19 mouse cellular contexts compared by ENCODE assay signal in the genomic region with DNA sequence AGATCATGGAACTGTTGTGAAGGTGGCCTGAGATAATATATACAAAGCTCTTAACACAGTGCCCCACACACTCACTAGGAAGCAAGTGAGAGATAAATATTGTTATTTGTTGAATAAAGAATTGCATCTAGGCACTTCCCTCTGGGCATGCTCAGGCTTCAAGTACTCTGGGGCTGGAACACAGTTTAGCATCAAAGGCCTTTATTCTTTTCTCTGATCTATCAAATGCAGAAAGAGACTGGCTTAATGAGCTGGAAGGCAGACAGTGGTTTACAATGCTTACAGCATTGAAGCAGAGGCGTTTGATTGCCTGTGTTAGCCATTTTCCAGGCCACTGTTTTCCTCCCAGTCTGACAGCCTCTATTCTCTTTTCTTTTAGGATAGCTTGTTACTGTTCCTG. TPM values are rescaled to one million over a fixed set of nuclear protein-coding genes. Genes with fewer than 3 reads are reported as not detected.
DNase-seq lines count a peak whose midpoint lies in the region; ATAC-seq lines count a peak whose summit lies in the region.
"Had no signal": no experiment of that assay in that cellular context is flagged by ENCODE, and none has a peak within 500 bp of the region (broad histone marks: within the 10 kb centered on the region; RNA-seq: fewer than 3 reads in every experiment).

No protein-coding gene starts in this region.

- H3K9ac ChIP-seq in hindbrain, embryonic 13.5 days, result no peak overlapping the region
- no peak overlapping the region for H3K9ac ChIP-seq in hindbrain, embryonic 16.5 days (ENCODE audit: low read depth, low read length)
- no peak overlapping the region for H3K9ac ChIP-seq in forebrain, embryonic 13.5 days
- no peak overlapping the region for H3K9ac ChIP-seq in midbrain, embryonic 15.5 days
- no peak overlapping the region for H3K9ac ChIP-seq in kidney, embryonic 15.5 days
- H3K9ac ChIP-seq: embryonic facial prominence, embryonic 13.5 days had no signal

- H3K27me3 ChIP-seq in hindbrain, embryonic 13.5 days, result no peaks in the 10 kb centered on the region
- no peaks in the 10 kb centered on the region for H3K27me3 ChIP-seq in hindbrain, embryonic 16.5 days (replicated peaks; ENCODE audit: control insufficient read depth, insufficient read depth, low read length)
- H3K27me3 ChIP-seq in forebrain, embryonic 13.5 days, result peaks cover 21% of the 10 kb centered on the region
- H3K27me3 ChIP-seq in midbrain, embryonic 15.5 days (replicated peaks), result no peaks in the 10 kb centered on the region
- no peaks in the 10 kb centered on the region for H3K27me3 ChIP-seq in kidney, embryonic 15.5 days
- H3K27me3 ChIP-seq: CH12.LX; embryonic facial prominence, embryonic 13.5 days had no signal

- ATAC-seq in hindbrain, embryonic 13.5 days (ENCODE audit: low FRiP score), result no peak
- ATAC-seq in hindbrain, embryonic 16.5 days, result no peak
- ATAC-seq in forebrain, embryonic 13.5 days, result peak; percentile 41; the same call in 1 of the 2 replicates
- ATAC-seq in midbrain, embryonic 15.5 days (replicated peaks), result peak; percentile 27; the same call in 1 of the 2 replicates
- ATAC-seq in activated CD4-positive, CD25-positive, alpha-beta regulatory T cell, adult 4 months, result no peak
- no peak for ATAC-seq in kidney, embryonic 15.5 days (replicated peaks; ENCODE audit: low FRiP score)
- ATAC-seq: intestine, postnatal 0 days; lung, postnatal 0 days had no signal

- H3K9me3 ChIP-seq in hindbrain, embryonic 13.5 days, result no peaks in the 10 kb centered on the region
- H3K9me3 ChIP-seq in hindbrain, embryonic 16.5 days (ENCODE audit: control insufficient read depth, low read length), result no peaks in the 10 kb centered on the region
- no peaks in the 10 kb centered on the region for H3K9me3 ChIP-seq in forebrain, embryonic 13.5 days (replicated peaks)
- no peaks in the 10 kb centered on the region for H3K9me3 ChIP-seq in midbrain, embryonic 15.5 days
- no peaks in the 10 kb centered on the region for H3K9me3 ChIP-seq in kidney, embryonic 15.5 days (replicated peaks)
- H3K9me3 ChIP-seq: embryonic facial prominence, embryonic 13.5 days had no signal

- H3K4me1 ChIP-seq in hindbrain, embryonic 13.5 days (replicated peaks), result no peaks in the 10 kb centered on the region
- no peaks in the 10 kb centered on the region for H3K4me1 ChIP-seq in hindbrain, embryonic 16.5 days (ENCODE audit: control insufficient read depth, insufficient read depth, low read depth, low read length)
- H3K4me1 ChIP-seq in forebrain, embryonic 13.5 days, result peaks cover 14% of the 10 kb centered on the region; the same call in 1 of the 2 replicates
- no peaks in the 10 kb centered on the region for H3K4me1 ChIP-seq in midbrain, embryonic 15.5 days
- H3K4me1 ChIP-seq in kidney, embryonic 15.5 days, result no peaks in the 10 kb centered on the region
- H3K4me1 ChIP-seq: embryonic facial prominence, embryonic 13.5 days had no signal

- H3K36me3 ChIP-seq in hindbrain, embryonic 13.5 days, result no peaks in the 10 kb centered on the region
- H3K36me3 ChIP-seq in hindbrain, embryonic 16.5 days (ENCODE audit: control insufficient read depth, insufficient read depth, low read length), result no peaks in the 10 kb centered on the region
- no peaks in the 10 kb centered on the region for H3K36me3 ChIP-seq in forebrain, embryonic 13.5 days (ENCODE audit: poor library complexity, severe bottlenecking)
- no peaks in the 10 kb centered on the region for H3K36me3 ChIP-seq in midbrain, embryonic 15.5 days (replicated peaks)
- no peaks in the 10 kb centered on the region for H3K36me3 ChIP-seq in kidney, embryonic 15.5 days
- H3K36me3 ChIP-seq: embryonic facial prominence, embryonic 13.5 days had no signal

- WGBS in hindbrain, embryonic 13.5 days, result 4% methylated on average over 1 of the region's 1 CpGs
- WGBS in hindbrain, embryonic 16.5 days, result 20% methylated on average over 1 of the region's 1 CpGs
- 0% methylated on average over 1 of the region's 1 CpGs for WGBS in forebrain, embryonic 13.5 days
- 34% methylated on average over 1 of the region's 1 CpGs for WGBS in midbrain, embryonic 15.5 days
- 24% methylated on average over 1 of the region's 1 CpGs for WGBS in kidney, embryonic 15.5 days

- peak; percentile 77 for DNase-seq in Muller cell, postnatal 12 days (ENCODE audit: inconsistent ontology term)
- no peak for DNase-seq in right cerebral cortex, postnatal 10 days (ENCODE audit: low spot score in 2 of 2)
- DNase-seq: cerebellum, adult 8-10 months; gastrocnemius, postnatal 14 days; heart, adult 2 months; heart, postnatal 36 days; left cerebral cortex, postnatal 4 days; liver; right cerebral cortex, postnatal 4 days had no signal

- no peak overlapping the region for H3K4me3 ChIP-seq in hindbrain, embryonic 13.5 days
- H3K4me3 ChIP-seq in hindbrain, embryonic 16.5 days (ENCODE audit: low read length), result no peak overlapping the region
- no peak overlapping the region for H3K4me3 ChIP-seq in forebrain, embryonic 13.5 days
- H3K4me3 ChIP-seq in midbrain, embryonic 15.5 days, result no peak overlapping the region
- no peak overlapping the region for H3K4me3 ChIP-seq in kidney, embryonic 15.5 days (replicated peaks)
- H3K4me3 ChIP-seq: embryonic facial prominence, embryonic 13.5 days; heart, adult 2 months had no signal

- peak overlapping the region; percentile 49; the same call in 1 of the 2 replicates for H3K27ac ChIP-seq in hindbrain, embryonic 13.5 days
- no peak overlapping the region for H3K27ac ChIP-seq in hindbrain, embryonic 16.5 days (ENCODE audit: low read depth, low read length)
- peak overlapping the region; percentile 21; the same call in 1 of the 2 replicates for H3K27ac ChIP-seq in forebrain, embryonic 13.5 days
- peak overlapping the region; percentile 0; the same call in 1 of the 2 replicates for H3K27ac ChIP-seq in midbrain, embryonic 15.5 days
- H3K27ac ChIP-seq in kidney, embryonic 15.5 days, result no peak overlapping the region
- H3K27ac ChIP-seq: embryonic facial prominence, embryonic 13.5 days; heart, adult 2 months had no signal

- H3K4me2 ChIP-seq in hindbrain, embryonic 13.5 days, result no peak overlapping the region
- no peak overlapping the region for H3K4me2 ChIP-seq in hindbrain, embryonic 16.5 days (ENCODE audit: low read length)
- no peak overlapping the region for H3K4me2 ChIP-seq in forebrain, embryonic 13.5 days
- H3K4me2 ChIP-seq in midbrain, embryonic 15.5 days, result no peak overlapping the region
- no peak overlapping the region for H3K4me2 ChIP-seq in kidney, embryonic 15.5 days
- H3K4me2 ChIP-seq: embryonic facial prominence, embryonic 13.5 days had no signal

RNA-seq across cellular contexts. Expression of a gene that starts 21.8 kb away (rescaled TPM):
- 24.0 and 24.6 TPM in 2 replicates for polyA plus RNA-seq in hindbrain, embryonic 13.5 days (2015; fragmentation: Nextera tagmentation; extraction: Ambion mirVana)
- 20.7 and 23.9 TPM in 2 replicates for polyA plus RNA-seq in hindbrain, embryonic 16.5 days (2015; fragmentation: Nextera tagmentation; extraction: Ambion mirVana)
- polyA plus RNA-seq in forebrain, embryonic 13.5 days (2015; fragmentation: Nextera tagmentation; extraction: Ambion mirVana), result 18.4 and 20.2 TPM in 2 replicates
- 23.7 and 26.3 TPM in 2 replicates for polyA plus RNA-seq in midbrain, embryonic 15.5 days (2015; fragmentation: Nextera tagmentation; extraction: Ambion mirVana)
- polyA plus RNA-seq in activated CD4-positive, CD25-positive, alpha-beta regulatory T cell, adult 4 months (2017; shearing (Covaris generic)), result 10 to 100 TPM; 15.0 to 15.6 TPM
- polyA plus RNA-seq in kidney, embryonic 15.5 days (2015; fragmentation: Nextera tagmentation; extraction: Ambion mirVana), result 16.3 and 17.3 TPM in 2 replicates

Comparison
In these comparisons a context has a peak if more than half of its experiments do, and no peak if none do; other contexts are left out.
1. H3K27ac ChIP-seq: peak in hindbrain, embryonic 13.5 days (single experiment), forebrain, embryonic 13.5 days (single experiment) and midbrain, embryonic 15.5 days (single experiment); none in hindbrain, embryonic 16.5 days (single experiment) and kidney, embryonic 15.5 days (single experiment).
2. ATAC-seq: peak in forebrain, embryonic 13.5 days (single experiment) and midbrain, embryonic 15.5 days (single experiment); none in hindbrain, embryonic 13.5 days (single experiment), hindbrain, embryonic 16.5 days (single experiment), activated CD4-positive, CD25-positive, alpha-beta regulatory T cell, adult 4 months (single experiment) and kidney, embryonic 15.5 days (single experiment).